10 mouse cellular contexts compared by ENCODE assay signal in genomic region chr2:119507108-119507507, GRCm38 (mm10). TPM values are rescaled to one million over a fixed set of nuclear protein-coding genes. Genes with fewer than 3 reads are reported as not detected.
A peak's percentile ranks its signal among the peaks of the same experiment; 100 is the strongest.
DNase-seq lines count a peak whose midpoint lies in the region; ATAC-seq and TF ChIP-seq lines count a peak whose summit lies in the region.
"Had no signal": no experiment of that assay in that cellular context is flagged by ENCODE, and none has a peak within 500 bp of the region (broad histone marks: within the 10 kb centered on the region; RNA-seq: fewer than 3 reads in every experiment).

No protein-coding gene starts in this region.

- H3K4me1 ChIP-seq in heart, adult 2 months (ENCODE audit: control insufficient read depth, insufficient read depth, low read length), result no peaks in the 10 kb centered on the region
- no peaks in the 10 kb centered on the region for H3K4me1 ChIP-seq in spleen, adult 2 months (ENCODE audit: control insufficient read depth, insufficient read depth, insufficient read length)
- peaks cover 1% of the 10 kb centered on the region for H3K4me1 ChIP-seq in bone marrow, adult 2 months (ENCODE audit: control insufficient read depth, insufficient read depth, low read length)
- H3K4me1 ChIP-seq in forebrain, embryonic 15.5 days, result no peaks in the 10 kb centered on the region

- no peaks in the 10 kb centered on the region for H3K79me2 ChIP-seq in heart, adult 2 months (replicated peaks; ENCODE audit: control insufficient read depth, insufficient read depth, low read length)

- no peak overlapping the region for H3K9ac ChIP-seq in heart, adult 2 months (ENCODE audit: low read depth, low read length)
- no peak overlapping the region for H3K9ac ChIP-seq in forebrain, embryonic 15.5 days (replicated peaks)

- TF ChIP-seq EP300 in heart, adult 2 months (IDR thresholded peaks at IDR 0.05; ENCODE audit: insufficient read depth, low read depth, low read length), result no peak

- TF ChIP-seq CTCF in heart, adult 2 months (IDR thresholded peaks at IDR 0.05), result peak; percentile 32
- peak; percentile 20; the same call in 1 of the 2 replicates for TF ChIP-seq CTCF in spleen, adult 2 months (IDR thresholded peaks at IDR 0.05; ENCODE audit: extremely low read depth, insufficient read depth, insufficient read length, insufficient replicate concordance)
- TF ChIP-seq CTCF in bone marrow, adult 2 months (IDR thresholded peaks at IDR 0.05; ENCODE audit: control insufficient read depth, insufficient read depth, low read length), result peak; percentile 36

- H3K9me3 ChIP-seq in forebrain, embryonic 15.5 days, result no peaks in the 10 kb centered on the region

- intact Hi-C loops in heart, adult 2 months (cut with DNase I), result no loop called here
- intact Hi-C loops in heart, postnatal 14 days (cut with DNase I), result no loop called here

- no peak overlapping the region for H3K27ac ChIP-seq in heart, adult 2 months
- no peak overlapping the region for H3K27ac ChIP-seq in spleen, adult 2 months (ENCODE audit: insufficient read depth, low read length)
- H3K27ac ChIP-seq in bone marrow, adult 2 months (ENCODE audit: control insufficient read depth, insufficient read depth, low read depth, low read length, poor library complexity), result no peak overlapping the region
- H3K27ac ChIP-seq in forebrain, embryonic 15.5 days (replicated peaks), result no peak overlapping the region

- DNase-seq in heart, adult 2 months, result no peak
- no peak for DNase-seq in heart, postnatal 14 days
- DNase-seq in spleen, adult 2 months (ENCODE audit: low read depth in 1 of 2, low spot score in 2 of 2), result no peak
- no peak for DNase-seq in spleen, postnatal 4 days (ENCODE audit: low spot score in 2 of 2)
- DNase-seq in splenic B cell, adult 2 months (ENCODE audit: low read depth, low spot score), result peak; percentile 36
- no peak for DNase-seq in right cerebral cortex, postnatal 4 days
- DNase-seq: cerebellum, postnatal 10 days; gastrocnemius, postnatal 10 days had no signal

- no peak for TF ChIP-seq POLR2A in heart, adult 2 months (IDR thresholded peaks at IDR 0.05; ENCODE audit: insufficient read depth, low read depth, low read length)
- TF ChIP-seq POLR2A in spleen, adult 2 months (IDR thresholded peaks at IDR 0.05; ENCODE audit: low read depth, low read length), result no peak
- TF ChIP-seq POLR2A in bone marrow, adult 2 months (IDR thresholded peaks at IDR 0.05; ENCODE audit: borderline replicate concordance, control insufficient read depth, low read depth, low read length), result no peak

- H3K4me3 ChIP-seq in heart, adult 2 months, result no peak overlapping the region
- H3K4me3 ChIP-seq in spleen, adult 2 months (ENCODE audit: extremely low read depth, insufficient read depth, insufficient read length), result no peak overlapping the region
- H3K4me3 ChIP-seq in bone marrow, adult 2 months (replicated peaks; ENCODE audit: control insufficient read depth, low read depth, low read length), result no peak overlapping the region
- H3K4me3 ChIP-seq in forebrain, embryonic 15.5 days, result no peak overlapping the region

- no peak for ATAC-seq in forebrain, embryonic 15.5 days (replicated peaks)

- no peaks in the 10 kb centered on the region for H3K27me3 ChIP-seq in heart, adult 2 months (ENCODE audit: control insufficient read depth, insufficient read depth, low read length)
- H3K27me3 ChIP-seq in spleen, adult 2 months (ENCODE audit: control insufficient read depth, insufficient read depth, low read length), result no peaks in the 10 kb centered on the region
- H3K27me3 ChIP-seq in splenic B cell, adult 2 months (ENCODE audit: control insufficient read depth, insufficient read depth, low read length, poor library complexity, severe bottlenecking), result no peaks in the 10 kb centered on the region
- H3K27me3 ChIP-seq in forebrain, embryonic 15.5 days, result no peaks in the 10 kb centered on the region

- H3K36me3 ChIP-seq in heart, adult 2 months (ENCODE audit: control insufficient read depth, insufficient read depth, low read length), result no peaks in the 10 kb centered on the region
- no peaks in the 10 kb centered on the region for H3K36me3 ChIP-seq in spleen, adult 2 months (ENCODE audit: control insufficient read depth, insufficient read depth, low read length)
- H3K36me3 ChIP-seq in splenic B cell, adult 2 months (ENCODE audit: control insufficient read depth, insufficient read depth, low read length, poor library complexity, severe bottlenecking), result no peaks in the 10 kb centered on the region
- no peaks in the 10 kb centered on the region for H3K36me3 ChIP-seq in forebrain, embryonic 15.5 days

- H3K4me2 ChIP-seq in forebrain, embryonic 15.5 days (replicated peaks), result no peak overlapping the region

RNA-seq across cellular contexts. Expression of gene Ino80, which starts 29.6 kb away (rescaled TPM):
- 1 to 10 TPM; 9.5 to 9.7 TPM for total RNA-seq in heart, adult 2 months (2021)
- polyA plus RNA-seq in heart, adult 2 months (2012; rRNA removed), result 5.1 and 7.0 TPM in 2 replicates
- 10 to 100 TPM; 11.8 TPM for total RNA-seq in heart, postnatal 14 days (2021)
- 7.3 and 8.0 TPM in 2 replicates for polyA plus RNA-seq in spleen, adult 2 months (2012; rRNA removed)
- 7.9 and 9.9 TPM in 2 replicates for polyA plus RNA-seq in bone marrow, adult 2 months (2011; ENCODE audit: insufficient read depth, insufficient read length, low replicate concordance, missing spikeins)
- polyA plus RNA-seq in forebrain, embryonic 15.5 days (2015; fragmentation: Nextera tagmentation; extraction: Ambion mirVana), result 3.4 TPM in 2 replicates

RNA-seq across cellular contexts. Expression of gene Exd1, which starts 40.3 kb away (rescaled TPM):
- under 1 TPM; 0.18 to 0.23 TPM for total RNA-seq in heart, adult 2 months (2021)
- 0.21 and 0.26 TPM in 2 replicates for polyA plus RNA-seq in heart, adult 2 months (2012; rRNA removed)
- total RNA-seq in heart, postnatal 14 days (2021), result under 1 TPM; 0.07 to 0.10 TPM
- 0.09 and 0.12 TPM in 2 replicates for polyA plus RNA-seq in spleen, adult 2 months (2012; rRNA removed)
- 1.0 TPM in 1 of 2 replicates, not detected in the other for polyA plus RNA-seq in bone marrow, adult 2 months (2011; ENCODE audit: insufficient read depth, insufficient read length, low replicate concordance, missing spikeins)
- polyA plus RNA-seq in forebrain, embryonic 15.5 days (2015; fragmentation: Nextera tagmentation; extraction: Ambion mirVana), result 0.50 and 0.83 TPM in 2 replicates

RNA-seq across cellular contexts. Expression of gene Chp1, which starts 40.4 kb away (rescaled TPM):
- total RNA-seq in heart, adult 2 months (2021), result 10 to 100 TPM; 76.6 to 97.3 TPM
- polyA plus RNA-seq in heart, adult 2 months (2012; rRNA removed), result 71.0 and 145 TPM in 2 replicates
- 10 to 100 TPM; 90.3 to 91.6 TPM for total RNA-seq in heart, postnatal 14 days (2021)
- polyA plus RNA-seq in spleen, adult 2 months (2012; rRNA removed), result 34.9 and 39.0 TPM in 2 replicates
- polyA plus RNA-seq in bone marrow, adult 2 months (2011; ENCODE audit: insufficient read depth, insufficient read length, low replicate concordance, missing spikeins), result 31.5 and 36.0 TPM in 2 replicates
- polyA plus RNA-seq in forebrain, embryonic 15.5 days (2015; fragmentation: Nextera tagmentation; extraction: Ambion mirVana), result 73.5 and 74.1 TPM in 2 replicates
